Mouse (Mus musculus) heart, embryonic 11.5 days (tissue): ENCODE measurements around the gene Vmn1r103. TPM values are rescaled to one million over a fixed set of nuclear protein-coding genes. Genes with fewer than 3 reads are reported as not detected.
"Not testable (repeated sequence)": the region's sequence is repeated elsewhere in the genome, so short reads cannot be mapped to it uniquely, and the experiment has no call there.

Experiments
- ATAC-seq: fragments of 200-750 bp; cut with Nextera tagmentation; replicated peaks from 2 replicates; pipeline ENCODE4 v1.8.0; 2017; ENCODE audit warnings: moderate library complexity; ENCODE audit not compliant: insufficient number of reproducible peaks, low FRiP score, low TSS enrichment
- H3K27ac ChIP-seq: fragments of 300-500 bp; sonication (generic); 2 replicates; pipeline ENCODE4 v1.5.1; 2014; ENCODE audit warnings: mild to moderate bottlenecking, low read depth, low read length
- H3K27me3 ChIP-seq: fragments of 300-500 bp; sonication (generic); 2 replicates; pipeline ENCODE4 v1.6.1; 2014; ENCODE audit warnings: mild to moderate bottlenecking, low read length, mixed read lengths; ENCODE audit not compliant: control insufficient read depth, insufficient read depth
- H3K36me3 ChIP-seq: fragments of 300-500 bp; sonication (generic); 2 replicates; pipeline ENCODE4 v1.6.1; 2014; ENCODE audit warnings: mild to moderate bottlenecking, low read length, moderate library complexity, mixed read lengths; ENCODE audit not compliant: control insufficient read depth, insufficient read depth
- H3K4me1 ChIP-seq: fragments of 300-500 bp; sonication (generic); 2 replicates; pipeline ENCODE4 v1.6.1; 2014; ENCODE audit warnings: low read length; ENCODE audit not compliant: control insufficient read depth, insufficient read depth
- H3K4me2 ChIP-seq: fragments of 300-500 bp; sonication (generic); 2 replicates; pipeline ENCODE4 v1.6.1; 2014; ENCODE audit warnings: mild to moderate bottlenecking, moderate library complexity
- H3K4me3 ChIP-seq: fragments of 300-500 bp; sonication (generic); 2 replicates; pipeline ENCODE4 v1.5.1; 2014; ENCODE audit warnings: low read depth, low read length
- H3K9ac ChIP-seq: fragments of 300-500 bp; sonication (generic); 2 replicates; pipeline ENCODE4 v1.6.1; 2014; ENCODE audit warnings: mild to moderate bottlenecking, low read depth, low read length, moderate library complexity
- H3K9me3 ChIP-seq: fragments of 300-500 bp; sonication (generic); replicated peaks from 2 replicates; pipeline ENCODE4 v1.6.1; 2016; ENCODE audit warnings: low read length; ENCODE audit not compliant: control insufficient read depth
- WGBS: fragments of 180-500 bp; shearing (Covaris S2); extraction: QIAGEN DNeasy Blood & Tissue Kit; methylation state at CpG from one replicate; pipeline ENCODE4 v1.1.7; 2014; ENCODE audit not compliant: insufficient replicate concordance; 5-methylcytosine and 5-hydroxymethylcytosine counted together
- polyA plus RNA-seq: library from polyadenylated mRNA; unstranded; fragments of >200 nt; fragmentation: Nextera tagmentation; extraction: Ambion mirVana; gene quantifications from 2 replicates; pipeline ENCODE4 v1.2.1, GENCODE M21; 2014

Gene Vmn1r103
- not detected in 2 replicates for polyA plus RNA-seq

- not testable (repeated sequence) for ATAC-seq, H3K27me3 ChIP-seq, H3K9ac ChIP-seq, H3K36me3 ChIP-seq, H3K4me3 ChIP-seq, H3K9me3 ChIP-seq, H3K27ac ChIP-seq, H3K4me1 ChIP-seq, H3K4me2 ChIP-seq
- WGBS, result no CpG with 5 or more reads among the region's 3 CpGs
Observed at GRCm38 (mm10) chr7:20510434-20510833, at the start of gene Vmn1r103. Vmn1r103 (minus strand) TSS chr7:20510534.

- not testable (repeated sequence) for H3K9me3 ChIP-seq, H3K27me3 ChIP-seq, H3K9ac ChIP-seq, H3K27ac ChIP-seq, ATAC-seq, H3K4me2 ChIP-seq, H3K36me3 ChIP-seq, H3K4me1 ChIP-seq, H3K4me3 ChIP-seq
- whole genome bisulfite sequencing, result no CpG with 5 or more reads among the region's 1 CpGs
Observed at GRCm38 (mm10) chr7:20545657-20546056, 35.3 kb upstream of the Vmn1r103 start, which contains the start of gene Gm5726. Gm5726 (minus strand) TSS chr7:20545757.

GRCm38 (mm10) chr7:20533537-20533936 is 23.2 kb upstream of the Vmn1r103 start, which contains the start of gene Vmn1r104:
Vmn1r104 (plus strand) TSS chr7:20533837.
- H3K4me3 ChIP-seq, H3K4me1 ChIP-seq, H3K9me3 ChIP-seq, H3K9ac ChIP-seq, H3K27ac ChIP-seq, ATAC-seq, H3K27me3 ChIP-seq, H3K36me3 ChIP-seq, H3K4me2 ChIP-seq: not testable (repeated sequence)
- no CpG with 5 or more reads among the region's 3 CpGs for WGBS

- not testable (repeated sequence) for H3K4me1 ChIP-seq, H3K36me3 ChIP-seq, H3K4me2 ChIP-seq, ATAC-seq, H3K27ac ChIP-seq, H3K4me3 ChIP-seq, H3K9ac ChIP-seq, H3K9me3 ChIP-seq, H3K27me3 ChIP-seq
- no CpG with 5 or more reads among the region's 5 CpGs for WGBS
Observed at GRCm38 (mm10) chr7:20474825-20475224, 35.5 kb downstream of the Vmn1r103 start, which contains the start of gene Gm10670. Gm10670 (minus strand) TSS chr7:20474925.

Other genes starting within 250 kb of the Vmn1r103 start
- gene Gm5890, start 247.7 kb downstream of the Vmn1r103 start, polyA plus RNA-seq, result not detected in 2 replicates
- gene Gm4133, start 176.5 kb downstream of the Vmn1r103 start, polyA plus RNA-seq, result not detected in 2 replicates
- gene Gm5728, start 135.1 kb downstream of the Vmn1r103 start, polyA plus RNA-seq, result not detected in 2 replicates
- not detected in 2 replicates for gene Vmn1r100, start 92.6 kb downstream of the Vmn1r103 start, polyA plus RNA-seq
- gene Vmn1r101, start 67.9 kb downstream of the Vmn1r103 start, polyA plus RNA-seq, result not detected in 2 replicates
- gene Gm10670, start 35.6 kb downstream of the Vmn1r103 start, polyA plus RNA-seq, result not detected in 2 replicates
- gene Vmn1r104, start 23.3 kb upstream of the Vmn1r103 start, polyA plus RNA-seq, result not detected in 2 replicates
- not detected in 2 replicates for gene Gm5726, start 35.2 kb upstream of the Vmn1r103 start, polyA plus RNA-seq
- gene Gm4141, start 65.7 kb upstream of the Vmn1r103 start, polyA plus RNA-seq, result not detected in 2 replicates
- not detected in 2 replicates for gene Gm4513, start 88.5 kb upstream of the Vmn1r103 start, polyA plus RNA-seq
- not detected in 2 replicates for gene Vmn1r107, start 158.4 kb upstream of the Vmn1r103 start, polyA plus RNA-seq
- gene Vmn1r111, start 192.7 kb upstream of the Vmn1r103 start, polyA plus RNA-seq, result not detected in 2 replicates
- not detected in 2 replicates for gene Gm10668, start 220.1 kb upstream of the Vmn1r103 start, polyA plus RNA-seq